Mouse (Mus musculus) myocyte (in vitro differentiated cells): ENCODE measurements around the gene Fus. TPM values are rescaled to one million over a fixed set of nuclear protein-coding genes. Genes with fewer than 3 reads are reported as not detected.
A peak's percentile ranks its signal among the peaks of the same experiment; 100 is the strongest.

Experiments
- H3K27me3 ChIP-seq: one replicate; pipeline ENCODE4 v1.6.1; 2011; ENCODE audit not compliant: control insufficient read depth, insufficient read depth, insufficient read length
- H3K36me3 ChIP-seq: one replicate; pipeline ENCODE4 v1.6.1; 2011; ENCODE audit not compliant: control insufficient read depth, insufficient read depth
- H3K4me2 ChIP-seq: one replicate; pipeline ENCODE4 v1.6.1; 2011; ENCODE audit warnings: low read depth, control low read depth
- H3K4me3 ChIP-seq: one replicate; pipeline ENCODE4 v1.5.1; 2011; ENCODE audit warnings: mild to moderate bottlenecking, control low read depth, moderate library complexity
- H3K79me2 ChIP-seq: one replicate; pipeline ENCODE4 v1.6.1; 2011; ENCODE audit not compliant: control insufficient read depth, insufficient read depth
- H3ac ChIP-seq: one replicate; pipeline ENCODE4 v1.6.1; 2011; ENCODE audit not compliant: control insufficient read depth, insufficient read length
- CEBPB ChIP-seq: IDR thresholded peaks from 2 replicates; pipeline ENCODE4 v1.6.1; 2011; ENCODE audit warnings: mild to moderate bottlenecking, moderate library complexity; ENCODE audit not compliant: poor library complexity, insufficient read depth, severe bottlenecking
- E2F4 ChIP-seq: IDR thresholded peaks from one replicate; pipeline ENCODE4 v1.6.1; 2011; ENCODE audit warnings: mild to moderate bottlenecking, control low read depth, moderate library complexity; ENCODE audit not compliant: insufficient read depth
- MAX ChIP-seq: IDR thresholded peaks from one replicate; pipeline ENCODE4 v1.6.1; 2011; ENCODE audit warnings: low read depth, mild to moderate bottlenecking, control low read depth
- MYOD1 ChIP-seq, 3 experiments: IDR thresholded peaks; one replicate each; pipeline ENCODE4 v1.6.1; 2011; ENCODE audit warnings: control low read depth in 2 of 3, low read depth in 2 of 3, mild to moderate bottlenecking in 2 of 3, moderate library complexity in 1 of 3; ENCODE audit not compliant: insufficient read length in 2 of 3, control insufficient read depth in 1 of 3
- MYOG ChIP-seq, 3 experiments: IDR thresholded peaks; one replicate each; pipeline ENCODE4 v1.6.1; 2011; ENCODE audit warnings: control low read depth in 2 of 3, low read depth in 2 of 3, mild to moderate bottlenecking in 2 of 3; ENCODE audit not compliant: insufficient read length in 2 of 3, control insufficient read depth in 1 of 3, insufficient read depth in 1 of 3
- POLR2A ChIP-seq: IDR thresholded peaks from one replicate; pipeline ENCODE4 v1.6.1; 2011; ENCODE audit warnings: low read depth, mild to moderate bottlenecking, control low read depth, moderate library complexity; ENCODE audit not compliant: insufficient read length
- POLR2AphosphoS2 ChIP-seq: IDR thresholded peaks from one replicate; pipeline ENCODE4 v1.6.1; 2011; ENCODE audit warnings: low read depth, control low read depth; ENCODE audit not compliant: insufficient read length
- REST ChIP-seq: IDR thresholded peaks from one replicate; pipeline ENCODE4 v1.6.1; 2011; ENCODE audit warnings: mild to moderate bottlenecking, control low read depth, moderate library complexity; ENCODE audit not compliant: insufficient read depth, insufficient read length
- SRF ChIP-seq: IDR thresholded peaks from one replicate; pipeline ENCODE4 v1.6.1; 2011; ENCODE audit warnings: low read depth; ENCODE audit not compliant: control insufficient read depth, insufficient read length
- TCF12 ChIP-seq: IDR thresholded peaks from one replicate; pipeline ENCODE4 v1.6.1; 2011; ENCODE audit warnings: mild to moderate bottlenecking, control low read depth; ENCODE audit not compliant: poor library complexity, insufficient read depth, severe bottlenecking
- TCF3 ChIP-seq: IDR thresholded peaks from one replicate; pipeline ENCODE4 v1.6.1; 2011; ENCODE audit warnings: low read depth, control low read depth; ENCODE audit not compliant: insufficient read length
- USF1 ChIP-seq: IDR thresholded peaks from one replicate; pipeline ENCODE4 v1.6.1; 2011; ENCODE audit warnings: low read depth, mild to moderate bottlenecking, control low read depth, moderate library complexity
- polyA plus RNA-seq: library from polyadenylated mRNA; unstranded; fragments of >200 nt; fragmentation: generic; extraction: Trizol; gene quantifications from one replicate; pipeline ENCODE4 v1.2.1, GENCODE M21; 2012; ENCODE audit warnings: missing spikeins

Fus gene
- polyA plus RNA-seq, 1 experiment = 231 TPM

DNA sequence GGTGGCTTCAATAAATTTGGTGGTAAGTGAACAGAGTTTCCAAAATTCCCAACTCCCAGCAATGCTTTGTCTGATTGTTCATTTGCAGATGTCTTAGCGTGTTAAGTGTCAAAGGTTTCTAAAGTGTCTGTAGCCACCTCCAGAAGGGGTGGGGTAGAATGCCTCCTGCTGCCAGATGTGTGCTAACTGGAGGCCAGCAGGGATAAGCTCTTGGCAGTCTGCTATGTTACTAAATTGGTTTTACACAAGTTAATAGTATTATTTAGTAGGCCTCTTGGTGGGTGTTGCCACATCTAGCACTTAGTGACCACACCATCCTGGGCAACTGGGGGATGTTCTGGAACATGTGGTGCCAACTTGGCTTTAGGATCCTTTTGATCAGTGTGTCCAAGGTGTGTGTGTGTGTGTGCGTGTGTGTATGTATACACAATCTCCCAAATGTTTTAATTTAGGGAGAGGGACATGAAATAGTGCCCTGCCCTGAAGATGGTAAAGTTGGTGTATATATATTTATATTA is 7.2 kb downstream of the Fus start:
- Histone ChIP-seq H3K36me3 (peaks cover 91% of the 10 kb centered on the region), H3K4me3 (no peak overlapping the region), H3K27me3 (no peaks in the 10 kb centered on the region), H3K79me2 (peaks cover 82% of the 10 kb centered on the region), H3K4me2 (no peak overlapping the region), H3ac (no peak overlapping the region)
- TF ChIP-seq E2F4 (no peak), TCF12 (no peak), MAX (no peak), MYOD1 (IDR thresholded peaks at IDR 0.05; ENCODE audit: control insufficient read depth in 1 of 3, insufficient read length in 2 of 3, low read depth in 2 of 3) (no peak), REST (no peak), POLR2A (no peak)

DNA sequence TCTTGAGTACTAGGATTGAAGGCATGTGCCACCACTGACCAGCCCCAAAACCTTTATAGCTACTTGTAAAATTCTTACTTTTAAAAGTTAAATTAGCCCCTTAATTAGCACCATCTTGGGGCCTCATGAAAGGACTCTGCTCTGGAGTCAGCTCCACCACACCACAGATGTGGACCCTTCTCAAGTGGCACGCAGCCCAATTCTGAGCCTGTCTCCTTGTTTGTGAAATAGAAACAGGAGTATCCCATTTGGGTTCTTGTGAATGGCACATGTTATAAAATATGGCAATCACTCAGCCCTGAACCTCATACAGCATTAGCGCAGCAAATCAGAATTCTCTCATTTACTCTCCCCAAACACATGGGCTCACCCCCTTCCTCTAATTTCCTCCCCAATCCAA is 11.6 kb downstream of the Fus start:
- no peak overlapping the region for H3K4me3 ChIP-seq
- no peaks in the 10 kb centered on the region for H3K27me3 ChIP-seq
- peaks cover 42% of the 10 kb centered on the region for H3K79me2 ChIP-seq
- peaks cover 94% of the 10 kb centered on the region for H3K36me3 ChIP-seq
- H3ac ChIP-seq = no peak overlapping the region
- TF ChIP-seq CEBPB (no peak), SRF (no peak), POLR2AphosphoS2 (no peak)
- H3K4me2 ChIP-seq = no peak overlapping the region

DNA sequence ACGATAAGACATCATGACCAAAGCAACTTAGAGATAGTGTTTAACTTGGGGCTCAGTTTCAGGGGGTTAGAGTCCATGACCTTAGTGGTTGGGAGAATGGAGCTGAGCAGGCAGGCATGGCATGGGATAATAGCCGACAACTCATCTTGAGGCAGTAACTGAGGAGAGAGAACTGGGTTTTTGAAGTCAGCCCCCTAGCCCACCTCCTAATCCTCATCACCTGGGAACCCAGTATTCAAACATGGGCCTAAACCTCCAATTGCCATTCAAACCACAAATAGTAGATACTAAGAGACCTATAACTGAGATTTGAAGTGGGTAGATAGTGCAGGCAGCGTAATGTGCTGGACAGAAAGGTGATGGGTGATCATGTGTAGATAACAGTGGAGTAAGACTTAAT is 13.3 kb downstream of the Fus start:
- TF ChIP-seq USF1 = no peak
- TF ChIP-seq TCF3 = no peak
- TF ChIP-seq SRF = no peak
- no peak for TF ChIP-seq POLR2AphosphoS2
- TF ChIP-seq POLR2A = no peak
- TF ChIP-seq MYOD1 (IDR thresholded peaks at IDR 0.05; ENCODE audit: control insufficient read depth in 1 of 3, insufficient read length in 2 of 3, low read depth in 2 of 3) = no peak
- TF ChIP-seq TCF12 = no peak
- no peak for TF ChIP-seq MYOG (IDR thresholded peaks at IDR 0.05; ENCODE audit: control insufficient read depth in 1 of 3, insufficient read depth in 1 of 3, insufficient read length in 2 of 3, low read depth in 2 of 3)
- TF ChIP-seq CEBPB = no peak
- TF ChIP-seq MAX = no peak
- no peak for TF ChIP-seq REST
- no peak for TF ChIP-seq E2F4
- Histone ChIP-seq H3K4me3 (no peak overlapping the region), H3K27me3 (no peaks in the 10 kb centered on the region), H3K79me2 (peaks cover 32% of the 10 kb centered on the region), H3K4me2 (no peak overlapping the region), H3K36me3 (peaks cover 94% of the 10 kb centered on the region), H3ac (no peak overlapping the region)

DNA sequence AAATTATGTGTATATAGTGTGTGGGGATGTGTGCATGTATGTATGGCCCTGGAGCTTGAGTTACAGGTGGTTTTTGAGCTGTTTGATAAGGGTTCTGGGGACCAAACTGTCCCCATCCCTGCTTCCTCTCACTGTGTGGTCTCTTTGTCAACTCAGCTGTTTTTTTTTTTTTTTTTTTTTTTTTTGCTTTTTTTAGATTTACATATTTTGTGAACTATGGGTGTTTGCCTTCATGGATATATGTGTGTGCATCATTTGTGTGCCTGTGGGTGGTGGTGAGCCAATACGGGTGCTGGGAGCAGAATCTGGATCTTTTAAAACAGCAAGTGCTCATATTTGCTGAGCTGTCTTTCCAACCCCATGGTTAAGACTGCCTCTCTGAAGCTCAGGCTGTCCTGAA is 21.6 kb downstream of the Fus start:
- H3K27me3 ChIP-seq = no peaks in the 10 kb centered on the region
- no peak for TF ChIP-seq MAX
- TF ChIP-seq CEBPB = no peak
- TF ChIP-seq MYOG (IDR thresholded peaks at IDR 0.05; ENCODE audit: control insufficient read depth in 1 of 3, insufficient read depth in 1 of 3, insufficient read length in 2 of 3, low read depth in 2 of 3) = no peak
- TF ChIP-seq TCF3 = no peak
- TF ChIP-seq MYOD1 (IDR thresholded peaks at IDR 0.05; ENCODE audit: control insufficient read depth in 1 of 3, insufficient read length in 2 of 3, low read depth in 2 of 3) = no peak
- TF ChIP-seq E2F4 = no peak
- TF ChIP-seq USF1 = no peak
- TF ChIP-seq POLR2A = no peak
- no peak for TF ChIP-seq REST
- no peak for TF ChIP-seq POLR2AphosphoS2
- no peak for TF ChIP-seq SRF
- no peak for TF ChIP-seq TCF12
- H3ac ChIP-seq = no peak overlapping the region
- H3K36me3 ChIP-seq = peaks cover 41% of the 10 kb centered on the region
- H3K4me2 ChIP-seq = no peak overlapping the region
- peaks cover 7% of the 10 kb centered on the region for H3K79me2 ChIP-seq
- H3K4me3 ChIP-seq = no peak overlapping the region

DNA sequence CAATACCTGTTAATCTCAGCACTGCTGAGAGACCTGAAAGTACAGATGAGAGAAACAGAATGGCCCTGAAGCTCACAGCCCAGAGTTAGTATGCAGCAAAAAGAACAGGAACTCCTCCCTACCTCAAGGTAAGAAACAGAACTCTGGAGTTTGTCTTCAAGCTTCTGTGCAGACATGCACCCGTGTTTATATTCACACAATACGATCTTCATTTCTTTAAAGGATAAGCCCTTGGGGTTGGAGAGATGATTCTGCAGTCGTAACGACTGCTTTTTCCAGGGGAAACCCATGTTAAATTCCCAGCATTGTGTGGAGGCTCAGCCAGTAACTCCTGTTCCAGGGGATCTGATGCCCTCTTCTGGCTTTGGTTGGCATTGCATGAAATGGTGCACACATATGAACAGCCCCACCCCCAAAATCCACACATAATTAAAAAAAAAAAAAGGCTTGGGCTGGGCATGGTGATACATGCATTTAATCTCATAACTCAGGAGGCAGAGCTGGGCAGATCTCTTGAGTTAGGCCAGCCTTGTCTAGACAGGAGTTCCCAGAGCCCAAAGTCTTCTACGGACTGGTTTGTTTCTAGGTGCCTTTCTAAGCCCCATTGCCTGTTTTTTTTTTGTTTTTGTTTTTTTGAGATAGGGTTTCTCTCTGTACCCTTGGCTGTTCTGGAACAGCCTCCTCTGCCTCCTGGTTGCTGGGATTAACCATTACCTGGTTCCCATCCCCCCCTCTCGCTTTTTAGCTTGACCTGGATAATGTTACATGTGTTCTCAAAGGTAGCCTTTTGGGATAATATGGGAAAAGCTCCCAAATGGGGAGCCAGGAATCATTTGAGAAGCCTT is 24.6 kb downstream of the Fus start:
- Histone ChIP-seq H3K79me2 (no peaks in the 10 kb centered on the region), H3K4me2 (peak overlapping the region; percentile 35), H3K36me3 (peaks cover 24% of the 10 kb centered on the region), H3K27me3 (no peaks in the 10 kb centered on the region), H3K4me3 (no peak overlapping the region), H3ac (no peak overlapping the region)
- TF ChIP-seq TCF12 (no peak), POLR2AphosphoS2 (peak; percentile 67), SRF (no peak), MYOG (IDR thresholded peaks at IDR 0.05; ENCODE audit: control insufficient read depth in 1 of 3, insufficient read depth in 1 of 3, insufficient read length in 2 of 3, low read depth in 2 of 3) (no peak), POLR2A (no peak), USF1 (no peak)
